Mouse (Mus musculus): ENCODE data around the gene Gm20388.

GRCm38 (mm10) chr8:124271518-124271917 is 4360.9 kb downstream of the Gm20388 start:
- TF ChIP-seq CTCF (IDR thresholded peaks at IDR 0.05; ENCODE audit: insufficient read depth, low read depth, low read length): no peak
- TF ChIP-seq POLR2A (IDR thresholded peaks at IDR 0.05; ENCODE audit: insufficient read depth, low read depth, low read length): no peak

Measured in olfactory bulb, adult 2 months (tissue).